16 mouse cellular contexts compared by ENCODE assay signal in the genomic region with DNA sequence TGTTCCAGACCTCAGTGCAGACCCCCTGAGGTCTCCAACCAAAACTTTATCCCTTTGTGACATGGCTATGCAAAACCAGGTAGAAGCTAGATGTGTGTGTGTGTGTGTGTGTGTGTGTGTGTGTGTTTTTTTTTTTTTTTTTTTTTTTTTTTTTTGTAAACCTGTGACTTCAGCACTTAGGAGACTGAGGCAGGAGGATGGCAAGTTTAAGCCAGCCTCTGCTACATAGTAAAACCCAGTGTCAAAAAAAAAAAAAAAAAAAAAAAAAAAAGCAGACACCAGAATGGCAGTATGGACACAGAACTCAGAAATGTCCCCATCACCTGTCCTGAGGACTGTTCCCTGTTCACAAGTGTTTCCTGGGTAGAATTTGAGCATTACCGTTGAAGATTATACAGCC.
"Had no signal": no experiment of that assay in that cellular context is flagged by ENCODE, and none has a peak within 500 bp of the region (broad histone marks: within the 10 kb centered on the region; RNA-seq: fewer than 3 reads in every experiment).

No protein-coding gene starts in this region.

- H3K36me3 ChIP-seq: neural tube, embryonic 15.5 days; stomach, embryonic 15.5 days had no signal

- DNase-seq: retina, postnatal 1 day; right cerebral cortex, adult 18-20 months; right cerebral cortex, postnatal 14 days; right cerebral cortex, postnatal 25 days; right cerebral cortex, postnatal 4 days; spleen, adult 18-20 months; thymus, adult 18-20 months; thymus, adult 2 months; thymus, postnatal 14 days; thymus, postnatal 25 days; thymus, postnatal 36 days; thymus, postnatal 4 days had no signal

- H3K4me3 ChIP-seq: neural tube, embryonic 13.5 days; neural tube, embryonic 15.5 days; stomach, embryonic 15.5 days had no signal

- H3K9me3 ChIP-seq: neural tube, embryonic 13.5 days; neural tube, embryonic 15.5 days; stomach, embryonic 15.5 days had no signal

- H3K27ac ChIP-seq: neural tube, embryonic 13.5 days; neural tube, embryonic 15.5 days; stomach, embryonic 15.5 days; stomach, postnatal 0 days had no signal

- H3K9ac ChIP-seq: neural tube, embryonic 13.5 days; neural tube, embryonic 15.5 days; stomach, embryonic 15.5 days had no signal

- H3K4me2 ChIP-seq: neural tube, embryonic 13.5 days; neural tube, embryonic 15.5 days; stomach, embryonic 15.5 days had no signal

- H3K27me3 ChIP-seq: neural tube, embryonic 13.5 days; neural tube, embryonic 15.5 days; stomach, embryonic 15.5 days had no signal

- H3K4me1 ChIP-seq: stomach, embryonic 15.5 days had no signal
